Mouse (Mus musculus) neural tube, embryonic 14.5 days (tissue): ENCODE measurements around the gene Gfi1b. TPM values are rescaled to one million over a fixed set of nuclear protein-coding genes. Genes with fewer than 3 reads are reported as not detected.

Experiments used
- ATAC-seq: fragments of 200-750 bp; cut with Nextera tagmentation; 2 replicates; pipeline ENCODE4 v1.8.0; 2017; ENCODE audit warnings: low read depth, mild to moderate bottlenecking, moderate TSS enrichment, moderate library complexity
- H3K27ac ChIP-seq: fragments of 300-500 bp; sonication (generic); 2 replicates; pipeline ENCODE4 v1.5.1; 2014; ENCODE audit warnings: low read depth, mild to moderate bottlenecking, control low read depth, low read length, moderate library complexity, mixed read lengths
- H3K27me3 ChIP-seq: fragments of 300-500 bp; sonication (generic); 2 replicates; pipeline ENCODE4 v1.6.1; 2014; ENCODE audit warnings: low read length; ENCODE audit not compliant: control insufficient read depth, insufficient read depth
- H3K36me3 ChIP-seq: fragments of 300-500 bp; sonication (generic); 2 replicates; pipeline ENCODE4 v1.6.1; 2014; ENCODE audit warnings: low read length, mixed read lengths; ENCODE audit not compliant: control insufficient read depth, insufficient read depth
- H3K4me1 ChIP-seq: fragments of 300-500 bp; sonication (generic); 2 replicates; pipeline ENCODE4 v1.6.1; 2014; ENCODE audit warnings: low read length; ENCODE audit not compliant: control insufficient read depth, insufficient read depth
- H3K4me2 ChIP-seq: fragments of 300-500 bp; sonication (generic); 2 replicates; pipeline ENCODE4 v1.6.1; 2014; ENCODE audit warnings: mild to moderate bottlenecking, low read depth, low read length, control low read depth
- H3K4me3 ChIP-seq: fragments of 300-500 bp; sonication (generic); 2 replicates; pipeline ENCODE4 v1.5.1; 2014; ENCODE audit warnings: low read depth, low read length, control low read depth, mixed read lengths
- H3K9ac ChIP-seq: fragments of 300-500 bp; sonication (generic); replicated peaks from 2 replicates; pipeline ENCODE4 v1.6.1; 2014; ENCODE audit warnings: low read depth, mild to moderate bottlenecking, control low read depth, low read length, mixed read lengths
- H3K9me3 ChIP-seq: fragments of 300-500 bp; sonication (generic); 2 replicates; pipeline ENCODE4 v1.6.1; 2016; ENCODE audit warnings: low read length; ENCODE audit not compliant: control insufficient read depth
- WGBS: fragments of 180-500 bp; shearing (Covaris S2); extraction: QIAGEN DNeasy Blood & Tissue Kit; methylation state at CpG from one replicate; pipeline ENCODE4 v1.1.7; 2014; 5-methylcytosine and 5-hydroxymethylcytosine counted together
- polyA plus RNA-seq: library from polyadenylated mRNA; unstranded; fragments of >200 nt; fragmentation: Nextera tagmentation; extraction: Ambion mirVana; gene quantifications from 2 replicates; pipeline ENCODE4 v1.2.1, GENCODE M21; 2014

The Gfi1b gene
- polyA plus RNA-seq, 1 experiment from 2014 or later: not detected

DNA sequence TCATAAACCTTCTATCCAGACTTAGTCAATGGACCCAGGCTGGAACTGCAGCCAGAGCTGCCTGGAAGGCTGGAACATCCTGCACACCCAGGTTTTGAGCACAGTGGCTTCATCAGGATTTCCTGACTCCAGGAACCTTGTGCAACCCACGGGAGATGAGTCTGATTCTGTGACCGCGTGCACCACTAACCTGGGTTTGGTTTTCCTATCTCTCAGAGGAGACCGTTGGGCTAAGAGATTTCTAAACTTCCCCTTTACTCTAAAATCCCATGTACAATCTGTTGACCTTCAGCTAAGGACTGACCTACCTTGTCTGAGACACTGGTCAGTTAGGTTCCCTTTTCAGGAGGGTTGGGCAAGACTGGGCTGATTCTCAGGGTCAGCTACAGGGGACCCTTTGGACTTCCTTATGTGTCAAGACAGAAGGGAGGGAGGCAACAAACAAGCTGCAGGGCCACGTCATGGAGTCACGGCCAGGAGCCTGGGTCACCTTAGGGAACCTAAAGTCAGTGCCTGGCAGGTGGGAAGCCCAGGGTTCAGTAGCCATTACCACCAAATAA is 2.9 kb downstream of the Gfi1b start:
- Histone ChIP-seq H3K27ac (no peak overlapping the region), H3K9me3 (no peaks in the 10 kb centered on the region), H3K27me3 (peaks cover 7% of the 10 kb centered on the region; the same call in 1 of the 2 replicates), H3K4me1 (no peaks in the 10 kb centered on the region), H3K36me3 (no peaks in the 10 kb centered on the region), H3K4me3 (no peak overlapping the region), H3K4me2 (no peak overlapping the region), H3K9ac (no peak overlapping the region)
- 80% methylated on average over 6 of the region's 6 CpGs for WGBS
- ATAC-seq: no peak

DNA sequence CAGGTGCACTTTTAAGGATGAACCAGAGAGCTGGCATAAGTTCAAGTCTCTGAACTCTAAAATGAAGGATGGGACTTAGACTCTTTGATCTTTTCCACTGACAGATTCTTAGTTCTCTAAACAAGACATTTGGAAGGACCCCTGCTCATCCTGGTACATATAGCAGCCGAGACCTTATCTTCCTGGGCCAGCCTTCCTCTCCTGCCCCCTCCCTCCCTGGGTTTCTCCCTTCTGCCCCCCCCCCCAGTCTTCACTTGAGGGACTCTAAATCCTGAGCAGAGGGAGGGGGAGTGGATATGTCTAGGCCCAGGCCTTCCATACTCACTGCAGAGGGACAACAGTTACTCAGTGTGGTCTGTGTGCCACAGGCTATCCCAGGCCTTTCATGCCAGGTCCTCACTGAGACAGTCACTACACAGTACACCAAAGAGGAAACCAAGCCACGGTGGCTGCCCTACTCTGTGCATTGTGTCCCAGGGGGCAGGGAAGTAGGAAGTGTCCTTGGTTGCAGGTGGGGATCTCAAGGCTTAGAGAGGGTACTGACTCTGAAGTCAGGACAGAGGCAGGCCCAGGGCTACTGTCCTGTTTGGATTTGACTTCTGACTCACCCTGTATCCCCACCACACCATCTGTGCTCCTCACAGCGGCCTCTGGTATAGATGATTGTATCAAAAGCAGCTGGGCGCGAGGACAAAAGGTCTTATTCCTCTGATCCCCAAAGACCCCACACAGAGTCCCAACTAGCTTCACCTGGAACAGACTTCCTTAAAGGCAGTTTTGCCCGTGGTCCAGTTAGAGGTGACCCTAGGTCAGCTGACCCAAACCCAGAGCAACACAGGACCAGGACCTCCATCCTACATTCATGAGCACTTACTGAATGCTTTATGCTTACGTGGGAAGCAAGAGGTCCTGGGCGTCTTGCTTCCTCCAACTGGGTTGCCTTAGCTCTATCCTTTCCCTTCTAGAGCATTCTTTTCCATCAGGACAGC is 4.0 kb downstream of the Gfi1b start:
- H3K4me1 ChIP-seq: no peaks in the 10 kb centered on the region
- H3K27me3 ChIP-seq: peaks cover 7% of the 10 kb centered on the region; the same call in 1 of the 2 replicates
- H3K9me3 ChIP-seq: no peaks in the 10 kb centered on the region
- H3K27ac ChIP-seq: no peak overlapping the region
- no peak overlapping the region for H3K4me2 ChIP-seq
- no peak for ATAC-seq
- 88% methylated on average over 8 of the region's 8 CpGs for WGBS
- H3K9ac ChIP-seq: no peak overlapping the region
- H3K4me3 ChIP-seq: no peak overlapping the region
- H3K36me3 ChIP-seq: no peaks in the 10 kb centered on the region

DNA sequence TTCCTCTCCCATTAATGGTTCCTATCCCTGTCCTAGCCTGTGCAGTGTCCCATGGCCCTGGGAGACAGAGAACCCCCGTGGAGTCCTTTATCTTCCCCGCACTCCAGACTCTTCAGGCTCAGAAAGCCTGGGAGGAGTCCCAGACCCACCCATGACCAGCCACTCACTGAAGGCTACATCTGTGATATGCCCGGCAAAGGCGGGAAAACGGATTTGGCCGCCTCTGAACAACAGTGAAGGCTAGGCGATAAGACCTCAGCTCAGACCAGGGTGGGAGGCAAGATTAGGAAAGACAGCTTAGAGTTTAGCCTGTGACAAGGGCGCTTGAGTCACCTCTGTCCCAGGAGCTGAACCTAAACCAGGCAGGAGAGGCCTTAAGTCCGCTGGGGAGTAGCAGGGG is 4.9 kb downstream of the Gfi1b start:
- no peak for ATAC-seq
- WGBS: 87% methylated on average over 9 of the region's 9 CpGs
- no peaks in the 10 kb centered on the region for H3K9me3 ChIP-seq
- peaks cover 7% of the 10 kb centered on the region; the same call in 1 of the 2 replicates for H3K27me3 ChIP-seq
- H3K4me1 ChIP-seq: no peaks in the 10 kb centered on the region
- no peaks in the 10 kb centered on the region for H3K36me3 ChIP-seq
- H3K27ac ChIP-seq: no peak overlapping the region
- no peak overlapping the region for H3K4me2 ChIP-seq
- no peak overlapping the region for H3K4me3 ChIP-seq
- H3K9ac ChIP-seq: no peak overlapping the region

DNA sequence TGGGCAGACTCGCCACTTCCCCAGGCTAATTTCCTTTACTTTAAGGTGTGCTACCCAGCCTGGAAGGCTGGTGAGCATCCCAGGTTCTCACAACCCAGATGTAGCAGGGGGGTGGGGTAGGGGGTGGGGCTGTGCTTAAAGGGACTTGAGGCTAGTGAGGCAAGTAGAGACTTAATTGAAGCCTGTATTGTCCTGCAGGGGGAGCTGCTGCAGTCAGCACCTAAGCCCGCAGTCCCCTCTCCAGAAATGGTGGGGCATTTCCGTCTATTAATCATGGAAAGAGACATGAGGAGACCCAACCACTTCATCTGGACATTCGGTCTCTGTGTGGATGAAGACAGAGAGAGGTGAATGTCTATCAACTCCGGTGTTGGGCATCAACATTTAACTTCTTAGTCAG is 5.4 kb downstream of the Gfi1b start:
- H3K4me1 ChIP-seq: no peaks in the 10 kb centered on the region
- no peak overlapping the region for H3K4me2 ChIP-seq
- no peaks in the 10 kb centered on the region for H3K9me3 ChIP-seq
- no peak for ATAC-seq
- WGBS: 37% methylated on average over 5 of the region's 5 CpGs
- H3K27ac ChIP-seq: no peak overlapping the region
- H3K4me3 ChIP-seq: no peak overlapping the region
- no peak overlapping the region for H3K9ac ChIP-seq
- H3K27me3 ChIP-seq: peaks cover 7% of the 10 kb centered on the region; the same call in 1 of the 2 replicates
- H3K36me3 ChIP-seq: no peaks in the 10 kb centered on the region

DNA sequence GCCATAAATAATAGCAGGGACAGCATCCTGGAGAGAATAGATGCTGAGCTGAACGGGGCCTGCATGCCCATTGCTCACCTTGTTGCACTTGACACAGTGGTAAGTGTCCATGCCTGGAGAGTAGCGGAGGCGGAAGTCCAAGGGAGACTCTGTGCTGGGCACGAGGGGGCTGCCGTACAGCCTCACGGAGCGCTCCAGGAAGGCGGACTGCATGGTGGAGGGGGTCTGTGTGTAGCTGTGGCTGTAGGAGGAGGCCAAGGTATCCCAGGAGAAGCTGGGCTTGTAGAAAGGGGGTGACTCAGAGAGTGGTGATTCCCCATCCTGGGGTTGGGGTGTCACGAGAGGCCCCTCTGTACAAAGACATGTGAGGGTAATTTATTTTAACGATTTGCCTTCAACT is 8.2 kb downstream of the Gfi1b start:
- Histone ChIP-seq H3K27ac (no peak overlapping the region), H3K36me3 (no peaks in the 10 kb centered on the region), H3K9me3 (no peaks in the 10 kb centered on the region), H3K4me1 (no peaks in the 10 kb centered on the region), H3K27me3 (no peaks in the 10 kb centered on the region), H3K4me3 (no peak overlapping the region), H3K9ac (no peak overlapping the region), H3K4me2 (no peak overlapping the region)
- no peak for ATAC-seq
- 89% methylated on average over 10 of the region's 10 CpGs for WGBS

DNA sequence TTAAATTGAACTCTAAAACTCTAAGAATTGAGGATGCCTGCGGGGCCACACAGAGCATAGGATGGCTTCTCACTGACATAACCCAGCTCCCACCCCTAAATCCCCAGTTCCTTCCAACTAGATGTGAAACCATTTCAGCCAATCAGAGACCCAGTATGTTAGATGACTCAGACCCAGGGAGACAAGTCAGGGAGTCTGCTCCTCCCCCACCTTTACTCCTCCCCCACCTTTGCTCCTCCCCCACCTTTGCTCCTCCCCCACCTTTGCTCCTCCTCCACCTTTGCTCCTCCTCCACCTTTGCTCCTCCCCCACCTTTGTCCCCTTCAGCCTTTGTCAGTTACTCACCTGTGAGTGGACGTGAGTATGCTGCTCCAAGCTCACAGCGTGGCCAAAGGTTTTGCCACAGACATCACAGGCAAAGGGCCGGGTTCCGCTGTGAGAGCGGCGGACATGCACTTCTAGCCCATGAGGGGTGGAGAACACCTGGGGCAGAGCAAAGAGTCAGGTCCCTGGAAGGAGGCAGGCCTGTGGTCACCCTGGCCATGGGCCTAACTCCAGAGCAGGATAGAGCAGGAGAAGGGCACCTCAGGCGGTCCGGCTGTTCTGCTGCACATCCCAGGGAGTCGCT is 9.2 kb downstream of the Gfi1b start:
- 69% methylated on average over 10 of the region's 10 CpGs for WGBS
- no peak overlapping the region for H3K27ac ChIP-seq
- H3K4me2 ChIP-seq: no peak overlapping the region
- ATAC-seq: no peak
- no peak overlapping the region for H3K4me3 ChIP-seq
- H3K36me3 ChIP-seq: no peaks in the 10 kb centered on the region
- H3K4me1 ChIP-seq: no peaks in the 10 kb centered on the region
- H3K9me3 ChIP-seq: no peaks in the 10 kb centered on the region
- H3K9ac ChIP-seq: no peak overlapping the region
- H3K27me3 ChIP-seq: no peaks in the 10 kb centered on the region

DNA sequence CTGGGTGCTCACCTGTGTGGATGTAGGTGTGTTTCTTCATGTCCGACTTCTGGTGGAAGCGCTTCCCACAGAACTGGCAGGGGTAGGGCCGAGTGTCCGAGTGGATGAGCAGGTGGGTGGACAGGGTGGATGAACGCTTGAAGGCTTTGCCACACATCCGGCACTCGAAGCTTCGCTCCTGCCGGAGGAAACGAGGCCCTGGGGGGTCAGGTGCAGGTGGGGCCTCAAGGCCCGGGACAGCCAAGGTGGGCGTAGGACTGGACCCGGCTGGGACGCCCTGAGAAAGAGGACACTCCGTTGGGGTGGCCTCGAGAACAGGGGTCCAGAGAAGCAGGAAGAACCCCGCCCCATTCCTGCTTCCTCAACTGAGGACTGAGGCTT is 10.4 kb downstream of the Gfi1b start:
- Histone ChIP-seq H3K4me1 (no peaks in the 10 kb centered on the region), H3K9me3 (no peaks in the 10 kb centered on the region), H3K27ac (no peak overlapping the region), H3K27me3 (no peaks in the 10 kb centered on the region), H3K4me2 (no peak overlapping the region), H3K4me3 (no peak overlapping the region), H3K9ac (no peak overlapping the region), H3K36me3 (no peaks in the 10 kb centered on the region)
- WGBS: 89% methylated on average over 17 of the region's 17 CpGs
- no peak for ATAC-seq

DNA sequence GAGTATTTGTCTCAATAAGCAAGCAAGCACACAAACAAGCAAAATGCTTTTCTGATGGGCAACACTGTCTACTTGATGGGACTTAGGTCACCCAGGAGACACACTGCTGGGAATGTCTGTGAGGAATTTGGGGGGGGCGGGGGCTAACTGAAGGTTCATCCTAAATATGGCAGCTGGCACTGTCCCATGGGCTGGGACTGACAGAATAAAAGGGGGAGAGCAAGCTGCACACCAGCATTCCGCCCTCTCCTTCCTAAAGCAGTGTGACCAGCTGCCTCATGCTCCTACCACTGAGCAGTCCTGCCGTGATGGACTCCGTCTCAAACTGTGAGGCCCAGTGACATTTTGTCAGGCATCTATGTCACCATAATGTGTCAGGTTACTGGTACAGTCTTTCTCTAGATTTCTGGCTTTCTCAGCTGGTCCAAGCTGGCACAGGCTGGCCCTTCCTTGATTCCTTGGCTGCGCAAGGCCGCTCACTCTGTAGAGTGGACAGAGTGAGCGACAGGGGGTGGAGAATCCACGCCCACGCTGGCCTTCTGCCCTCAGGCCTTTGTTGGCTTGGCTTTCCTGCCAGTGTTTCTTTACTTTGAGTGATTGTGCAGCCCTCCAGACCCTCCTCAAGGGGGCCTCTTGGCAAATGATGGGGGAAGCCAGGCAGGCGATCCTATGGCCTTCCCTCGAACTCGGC is 10.9 kb downstream of the Gfi1b start:
- no peaks in the 10 kb centered on the region for H3K36me3 ChIP-seq
- no peak overlapping the region for H3K4me2 ChIP-seq
- whole genome bisulfite sequencing: 67% methylated on average over 12 of the region's 12 CpGs
- H3K4me3 ChIP-seq: no peak overlapping the region
- H3K4me1 ChIP-seq: no peaks in the 10 kb centered on the region
- H3K9ac ChIP-seq: no peak overlapping the region
- no peak for ATAC-seq
- H3K27me3 ChIP-seq: no peaks in the 10 kb centered on the region
- H3K9me3 ChIP-seq: no peaks in the 10 kb centered on the region
- H3K27ac ChIP-seq: no peak overlapping the region
